Mouse (Mus musculus) CH12.LX (cell line): ENCODE measurements around the gene Tbc1d19. TPM values are rescaled to one million over a fixed set of nuclear protein-coding genes. Genes with fewer than 3 reads are reported as not detected.

Experiments used
- DNase-seq: peaks from one replicate; pipeline ENCODE4 v3.0.0-alpha.2; 2013; ENCODE audit errors: extremely low read depth
- H3K27ac ChIP-seq: 2 replicates; pipeline ENCODE4 v1.5.1; 2012; ENCODE audit warnings: low read depth, mild to moderate bottlenecking, control low read depth, moderate library complexity; ENCODE audit not compliant: insufficient read depth
- H3K27me3 ChIP-seq: replicated peaks from 2 replicates; pipeline ENCODE3; 2012; ENCODE audit warnings: inconsistent platforms
- H3K36me3 ChIP-seq, 2 experiments: replicated peaks in 1 of 2; 2 replicates each; pipeline versions ENCODE3 to v1.6.1; 2012; ENCODE audit warnings: inconsistent platforms in 1 of 2, low read length in 1 of 2, mild to moderate bottlenecking in 1 of 2, mixed read lengths in 1 of 2, moderate library complexity in 1 of 2; ENCODE audit not compliant: control insufficient read depth in 1 of 2, insufficient read depth in 1 of 2
- H3K4me1 ChIP-seq, 2 experiments: 2 replicates each; pipeline ENCODE4 v1.6.1; 2012; ENCODE audit warnings: inconsistent platforms in 1 of 2, moderate library complexity in 1 of 2; ENCODE audit not compliant: insufficient read depth in 2 of 2, control insufficient read depth in 1 of 2
- H3K4me2 ChIP-seq: 2 replicates; pipeline ENCODE4 v1.6.1; 2012; ENCODE audit warnings: low read depth, mild to moderate bottlenecking, control low read depth; ENCODE audit not compliant: poor library complexity, insufficient read depth, severe bottlenecking
- H3K4me3 ChIP-seq, 3 experiments: fragments of 150-350 bp in 1 of 3; sonication (generic) in 1 of 3; replicated peaks in 1 of 3; 2 replicates each; pipeline versions ENCODE3 to v1.5.1; 2011 to 2012; ENCODE audit warnings: low read depth in 2 of 3, low read length in 2 of 3, mild to moderate bottlenecking in 2 of 3, moderate library complexity in 2 of 3, control low read depth in 1 of 3, improper control_type of control experiment in 1 of 3, inconsistent platforms in 1 of 3, mixed read lengths in 1 of 3; ENCODE audit not compliant: poor library complexity in 1 of 3
- H3K79me2 ChIP-seq: replicated peaks from 2 replicates; pipeline ENCODE4 v1.6.1; 2012; ENCODE audit warnings: mild to moderate bottlenecking, moderate library complexity; ENCODE audit not compliant: control insufficient read depth, poor library complexity, insufficient read depth, severe bottlenecking; ENCODE audit errors: extremely low read depth
- H3K9ac ChIP-seq: 2 replicates; pipeline ENCODE4 v1.6.1; 2012; ENCODE audit warnings: low read depth, mild to moderate bottlenecking, control low read depth, moderate library complexity; ENCODE audit not compliant: insufficient read depth
- H3K9me3 ChIP-seq: replicated peaks from 2 replicates; pipeline ENCODE3; 2012; ENCODE audit warnings: low read length, inconsistent platforms, mixed read lengths
- HCFC1 ChIP-seq: IDR thresholded peaks from 2 replicates; pipeline ENCODE4 v1.6.1; 2012; ENCODE audit warnings: low read depth, mild to moderate bottlenecking, inconsistent platforms, low read length, improper control_type of control experiment
- dilution Hi-C: fragments of 300-500 bp; cut with MboI; formaldehyde crosslinking; loops from 2 replicates; pipeline ENCODE4 v1.14.3; 2020; ENCODE audit warnings: low sequenced_read_pairs; ENCODE audit not compliant: extremely low pct_unique_long_range_greater_than_20kb, extremely low pct_ligation_motif_present
- in situ Hi-C: fragments of 300-500 bp; cut with MboI; formaldehyde crosslinking; loops from 3 replicates; pipeline ENCODE4 v1.14.3; 2019; ENCODE audit warnings: low sequenced_read_pairs, low pct_ligation_motif_present, low pct_unique_long_range_greater_than_20kb, mixed read lengths
- polyA plus RNA-seq: library from polyadenylated mRNA; unstranded; fragments of >175 nt; gene quantifications from 2 replicates; pipeline ENCODE4 v1.2.1, GENCODE M21; 2012; ENCODE audit warnings: low read depth; ENCODE audit not compliant: insufficient read length
- total RNA-seq, 2 experiments: library from RNA; depleted of rRNA; stranded (reverse); fragments of 300-350 nt in 1 of 2; fragments of >200 nt in 1 of 2; gene quantifications; 2 replicates each; pipeline ENCODE4 v1.2.3; 2012 to 2014

The Tbc1d19 gene
- total and polyA plus RNA-seq, 3 experiments = 7.6 to 15.2 (median 14.8) TPM

DNA sequence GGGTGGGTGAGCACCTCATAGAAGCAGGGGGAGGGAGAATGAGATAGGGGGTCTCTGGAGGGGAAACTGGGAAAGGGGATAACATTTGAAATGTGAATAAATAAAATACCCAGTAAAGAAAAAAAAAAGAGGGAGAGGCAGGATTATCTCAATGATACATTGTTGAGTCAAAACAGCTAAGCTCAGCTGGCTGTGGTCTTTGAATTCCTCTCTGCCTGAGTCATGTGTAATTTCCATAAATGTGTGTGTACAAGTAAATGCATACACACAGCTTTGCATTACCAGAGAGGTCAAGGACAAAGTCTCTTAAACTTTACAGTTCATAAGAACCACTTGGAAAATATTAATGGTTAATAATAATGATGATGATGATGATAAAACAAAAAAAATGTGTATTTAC, 143.8 kb downstream of the Tbc1d19 start:
- Histone ChIP-seq H3K36me3 (no peaks in the 10 kb centered on the region), H3K4me3 (no peak overlapping the region), H3K4me1 (no peaks in the 10 kb centered on the region), H3K9me3 (no peaks in the 10 kb centered on the region), H3K27ac (no peak overlapping the region), H3K9ac (no peak overlapping the region), H3K79me2 (no peaks in the 10 kb centered on the region), H3K4me2 (no peak overlapping the region), H3K27me3 (no peaks in the 10 kb centered on the region)
- TF ChIP-seq HCFC1 = no peak
- in situ Hi-C loops = no loop called here
- dilution Hi-C loops = no loop called here
- DNase-seq = no peak

Other genes starting within 250 kb of the Tbc1d19 start
- not detected in 2 replicates for gene Cckar, start 101.9 kb upstream of the Tbc1d19 start, total RNA-seq (2012; rRNA removed)
- gene Cckar, start 101.9 kb upstream of the Tbc1d19 start, total RNA-seq (2014; rRNA removed) = not detected in 2 replicates
- gene Cckar, start 101.9 kb upstream of the Tbc1d19 start, polyA plus RNA-seq = not detected in 2 replicates
- 12.3 and 16.8 TPM in 2 replicates for gene Stim2, start 188.9 kb downstream of the Tbc1d19 start, total RNA-seq (2012; rRNA removed)
- 21.5 and 22.8 TPM in 2 replicates for gene Stim2, start 188.9 kb downstream of the Tbc1d19 start, total RNA-seq (2014; rRNA removed)
- 12.3 and 18.2 TPM in 2 replicates for gene Stim2, start 188.9 kb downstream of the Tbc1d19 start, polyA plus RNA-seq